Mouse (Mus musculus) lung, embryonic 16.5 days (tissue): ENCODE results near the gene Wdr18. TPM values are rescaled to one million over a fixed set of nuclear protein-coding genes. Genes with fewer than 3 reads are reported as not detected.

Experiments
- ATAC-seq: fragments of 200-750 bp; cut with Nextera tagmentation; 2 replicates; pipeline ENCODE4 v1.8.0; 2017; ENCODE audit warnings: low read depth, mild to moderate bottlenecking, moderate library complexity
- H3K27ac ChIP-seq: fragments of 300-500 bp; sonication (generic); 2 replicates; pipeline ENCODE4 v1.5.1; 2014; ENCODE audit warnings: mild to moderate bottlenecking, control low read depth, low read length
- H3K27me3 ChIP-seq: fragments of 300-500 bp; sonication (generic); 2 replicates; pipeline ENCODE4 v1.6.1; 2014; ENCODE audit warnings: low read depth, low read length, mixed read lengths; ENCODE audit not compliant: control insufficient read depth, insufficient read depth
- H3K36me3 ChIP-seq: fragments of 300-500 bp; sonication (generic); 2 replicates; pipeline ENCODE4 v1.6.1; 2014; ENCODE audit warnings: low read length; ENCODE audit not compliant: control insufficient read depth, insufficient read depth
- H3K4me1 ChIP-seq: fragments of 300-500 bp; sonication (generic); replicated peaks from 2 replicates; pipeline ENCODE4 v1.6.1; 2014; ENCODE audit warnings: low read length, mixed read lengths; ENCODE audit not compliant: control insufficient read depth, insufficient read depth
- H3K4me2 ChIP-seq: fragments of 300-500 bp; sonication (generic); 2 replicates; pipeline ENCODE4 v1.6.1; 2014; ENCODE audit warnings: low read depth, low read length, control low read depth
- H3K4me3 ChIP-seq: fragments of 300-500 bp; sonication (generic); 2 replicates; pipeline ENCODE4 v1.5.1; 2014; ENCODE audit warnings: mild to moderate bottlenecking, low read length, control low read depth
- H3K9ac ChIP-seq: fragments of 300-500 bp; sonication (generic); 2 replicates; pipeline ENCODE4 v1.6.1; 2014; ENCODE audit warnings: low read length, control low read depth
- H3K9me3 ChIP-seq: fragments of 300-500 bp; sonication (generic); 2 replicates; pipeline ENCODE4 v1.6.1; 2016; ENCODE audit warnings: low read length; ENCODE audit not compliant: control insufficient read depth
- WGBS: fragments of 180-500 bp; shearing (Covaris S2); extraction: QIAGEN DNeasy Blood & Tissue Kit; methylation state at CpG from one replicate; pipeline ENCODE4 v1.1.7; 2014; 5-methylcytosine and 5-hydroxymethylcytosine counted together
- polyA plus RNA-seq: library from polyadenylated mRNA; unstranded; fragments of >200 nt; fragmentation: Nextera tagmentation; extraction: Ambion mirVana; gene quantifications from 2 replicates; pipeline ENCODE4 v1.2.1, GENCODE M21; 2015

Wdr18 gene
- polyA plus RNA-seq, 1 experiment from 2014 or later, result 83.0 TPM

DNA sequence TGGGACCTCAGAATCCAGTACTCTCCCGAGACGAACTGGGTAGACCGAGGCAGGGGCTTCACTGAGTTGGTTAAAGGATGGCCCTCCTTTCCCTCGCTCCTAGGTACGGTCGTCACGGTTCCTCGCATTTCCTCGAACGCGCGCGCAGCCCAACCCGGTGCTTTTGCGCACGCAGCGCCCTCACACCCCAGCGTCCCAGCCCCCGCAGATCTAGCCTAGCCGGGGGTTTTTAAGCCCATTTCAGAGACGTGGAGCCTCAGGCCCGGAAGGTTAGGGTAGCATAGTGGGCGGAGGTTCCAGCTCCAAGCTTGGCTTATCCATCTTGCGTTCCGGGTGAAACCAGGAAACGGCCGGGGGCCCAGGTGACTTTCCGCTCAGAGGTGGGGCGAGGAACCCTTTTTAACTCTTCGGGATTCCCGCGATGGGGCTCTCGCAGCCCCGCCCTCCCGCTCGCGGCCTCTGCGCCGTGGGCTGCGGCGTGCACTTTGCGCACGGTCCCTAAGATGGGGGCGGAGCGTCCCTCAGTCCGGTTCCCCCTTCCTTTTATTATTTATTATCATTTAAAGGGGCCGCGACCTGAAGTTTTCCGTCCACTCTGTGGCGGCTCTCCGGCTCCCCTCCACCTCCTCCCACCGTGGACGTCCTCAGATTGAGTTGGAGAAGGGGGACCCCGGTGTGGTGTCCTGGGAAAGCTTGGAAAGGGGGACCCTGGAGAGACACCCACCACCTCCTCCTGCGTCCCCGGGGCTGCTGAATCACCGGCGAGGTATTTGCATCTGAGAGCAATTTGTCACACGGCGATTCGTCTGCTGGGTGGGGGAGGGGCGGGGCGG lies 33.2 kb upstream of the Wdr18 start, which contains the start of gene Arid3a:
TSS of gene Arid3a (plus strand) at position 553 of the 833 bp plus-strand sequence.
- Histone ChIP-seq H3K27me3 (peaks cover 15% of the 10 kb centered on the region), H3K4me3 (peak within 1 kb of the TSS; percentile 92), H3K9me3 (no peaks in the 10 kb centered on the region), H3K36me3 (0 out of 2 replicates have a peak, but pooled peaks cover 3% of the 10 kb centered on the region), H3K9ac (peak within 1 kb of the TSS; percentile 96), H3K4me1 (peaks cover 25% of the 10 kb centered on the region), H3K27ac (peak within 1 kb of the TSS; percentile 95), H3K4me2 (peak within 1 kb of the TSS; percentile 95)
- under 1% methylated on average over 63 of the region's 63 CpGs for WGBS
- ATAC-seq, result peak; percentile 78

GRCm38 (mm10) chr10:79927324-79928029 lies 32.5 kb upstream of the Wdr18 start:
- peak; percentile 37 for ATAC-seq
- under 1% methylated on average over 54 of the region's 54 CpGs for WGBS
- Histone ChIP-seq H3K27ac (peak overlapping the region; percentile 95), H3K36me3 (0 out of 2 replicates have a peak, but pooled peaks cover 6% of the 10 kb centered on the region), H3K4me1 (peaks cover 32% of the 10 kb centered on the region), H3K27me3 (peaks cover 7% of the 10 kb centered on the region), H3K9me3 (no peaks in the 10 kb centered on the region), H3K4me3 (peak overlapping the region; percentile 92), H3K4me2 (peak overlapping the region; percentile 95), H3K9ac (peak overlapping the region; percentile 96)

GRCm38 (mm10) chr10:79928030-79928694 lies 31.8 kb upstream of the Wdr18 start:
- peaks cover 39% of the 10 kb centered on the region for H3K4me1 ChIP-seq
- H3K27me3 ChIP-seq, result peaks cover under 1% of the 10 kb centered on the region; the same call in 1 of the 2 replicates
- H3K9me3 ChIP-seq, result no peaks in the 10 kb centered on the region
- peak overlapping the region; percentile 96 for H3K9ac ChIP-seq
- no peak; the same call in 1 of the 2 replicates for ATAC-seq
- peak overlapping the region; percentile 95 for H3K27ac ChIP-seq
- WGBS, result 1% methylated on average over 29 of the region's 29 CpGs
- H3K4me2 ChIP-seq, result peak overlapping the region; percentile 95
- peak overlapping the region; percentile 92 for H3K4me3 ChIP-seq
- 0 out of 2 replicates have a peak, but pooled peaks cover 6% of the 10 kb centered on the region for H3K36me3 ChIP-seq

GRCm38 (mm10) chr10:79928907-79929701 lies 30.8 kb upstream of the Wdr18 start:
- H3K36me3 ChIP-seq, result 0 out of 2 replicates have a peak, but pooled peaks cover 6% of the 10 kb centered on the region
- peak overlapping the region; percentile 95 for H3K4me2 ChIP-seq
- WGBS, result 15% methylated on average over 9 of the region's 9 CpGs
- H3K9ac ChIP-seq, result peak overlapping the region; percentile 47
- peak overlapping the region; percentile 51 for H3K27ac ChIP-seq
- no peaks in the 10 kb centered on the region for H3K9me3 ChIP-seq
- no peak for ATAC-seq
- no peaks in the 10 kb centered on the region; the same call in 1 of the 2 replicates for H3K27me3 ChIP-seq
- H3K4me1 ChIP-seq, result peaks cover 49% of the 10 kb centered on the region
- H3K4me3 ChIP-seq, result peak overlapping the region; percentile 92

GRCm38 (mm10) chr10:79929967-79930825 lies 29.8 kb upstream of the Wdr18 start:
- Histone ChIP-seq H3K27me3 (no peaks in the 10 kb centered on the region), H3K9ac (no peak overlapping the region), H3K4me2 (no peak overlapping the region), H3K4me1 (peaks cover 57% of the 10 kb centered on the region), H3K27ac (no peak overlapping the region), H3K9me3 (no peaks in the 10 kb centered on the region), H3K36me3 (0 out of 2 replicates have a peak, but pooled peaks cover 6% of the 10 kb centered on the region), H3K4me3 (no peak overlapping the region)
- WGBS, result 88% methylated on average over 18 of the region's 18 CpGs
- no peak for ATAC-seq

DNA sequence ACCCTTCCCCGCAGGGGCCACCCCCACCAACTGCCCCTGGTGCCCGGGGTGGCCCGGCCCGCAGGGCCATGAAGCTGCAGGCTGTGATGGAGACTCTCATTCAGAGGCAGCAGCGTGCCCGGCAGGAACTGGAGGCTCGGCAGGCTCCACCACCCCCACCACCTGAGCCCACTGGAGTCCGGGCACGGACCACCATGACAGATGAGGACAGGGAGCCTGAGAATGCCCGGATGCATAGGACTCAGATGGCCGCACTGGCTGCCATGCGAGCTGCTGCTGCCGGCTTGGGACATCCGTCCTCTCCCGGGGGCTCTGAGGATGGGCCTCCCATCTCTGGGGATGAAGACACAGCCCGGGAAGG lies 29.1 kb upstream of the Wdr18 start:
- no peak overlapping the region for H3K9ac ChIP-seq
- no peak overlapping the region for H3K27ac ChIP-seq
- H3K36me3 ChIP-seq, result 0 out of 2 replicates have a peak, but pooled peaks cover 6% of the 10 kb centered on the region
- H3K4me3 ChIP-seq, result no peak overlapping the region
- 85% methylated on average over 16 of the region's 16 CpGs for WGBS
- H3K27me3 ChIP-seq, result no peaks in the 10 kb centered on the region
- H3K9me3 ChIP-seq, result no peaks in the 10 kb centered on the region
- no peak for ATAC-seq
- H3K4me2 ChIP-seq, result no peak overlapping the region
- peaks cover 58% of the 10 kb centered on the region for H3K4me1 ChIP-seq

- Histone ChIP-seq H3K36me3 (0 out of 2 replicates have a peak, but pooled peaks cover 6% of the 10 kb centered on the region), H3K4me1 (peaks cover 64% of the 10 kb centered on the region), H3K4me2 (no peak overlapping the region), H3K27me3 (no peaks in the 10 kb centered on the region), H3K9me3 (no peaks in the 10 kb centered on the region), H3K27ac (no peak overlapping the region), H3K9ac (no peak overlapping the region), H3K4me3 (no peak overlapping the region)
- WGBS, result 78% methylated on average over 9 of the region's 9 CpGs
- ATAC-seq, result no peak
Measured at GRCm38 (mm10) chr10:79931797-79932196, 28.2 kb upstream of the Wdr18 start.

DNA sequence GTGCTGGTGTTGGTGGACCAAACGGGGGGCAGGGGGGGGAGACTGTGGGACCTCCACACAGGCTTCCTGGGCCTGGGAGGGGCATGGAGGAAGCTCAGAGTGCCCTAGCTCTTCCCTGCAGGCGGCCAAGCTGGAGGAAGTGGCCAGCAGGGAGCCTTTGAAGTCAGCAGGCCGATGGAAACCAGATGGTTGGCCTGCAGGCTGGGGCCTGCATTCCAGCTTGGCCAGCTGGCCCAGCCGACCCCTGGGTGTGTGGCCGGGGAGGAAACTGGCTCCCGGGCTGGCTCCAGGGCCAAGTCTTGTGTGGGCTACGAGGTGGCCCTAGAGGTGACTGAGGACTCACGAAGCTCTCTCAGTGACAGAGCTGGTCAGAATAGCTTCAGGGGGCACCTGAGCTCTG lies 27.2 kb upstream of the Wdr18 start:
- H3K9ac ChIP-seq, result no peak overlapping the region
- peak; percentile 63 for ATAC-seq
- no peaks in the 10 kb centered on the region for H3K27me3 ChIP-seq
- H3K4me1 ChIP-seq, result peaks cover 73% of the 10 kb centered on the region
- H3K27ac ChIP-seq, result peak overlapping the region; percentile 8
- H3K9me3 ChIP-seq, result no peaks in the 10 kb centered on the region
- 20% methylated on average over 8 of the region's 8 CpGs for WGBS
- no peak overlapping the region for H3K4me2 ChIP-seq
- no peak overlapping the region for H3K4me3 ChIP-seq
- H3K36me3 ChIP-seq, result 0 out of 2 replicates have a peak, but pooled peaks cover 6% of the 10 kb centered on the region
